Mouse (Mus musculus): ENCODE measurements at regions not wholly inside any gene's neighbourhood (a gene's known extent, or its start where the extent isn't known, plus 50 kb on each side); places are given as distances from the start of the nearest gene placed in this dataset.

GRCm38 (mm10) chr1:179906115-179906514 lies 54.2 kb upstream of the Cdc42bpa start:
- Histone ChIP-seq H3K27me3 (replicated peaks) (no peaks in the 10 kb centered on the region), H3K79me2 (replicated peaks; ENCODE audit: control insufficient read depth, extremely low read depth, insufficient read depth, poor library complexity, severe bottlenecking) (no peaks in the 10 kb centered on the region), H3K27ac (ENCODE audit: insufficient read depth, low read depth) (no peak overlapping the region), H3K9me3 (replicated peaks; ENCODE audit: low read length) (no peaks in the 10 kb centered on the region), H3K4me1 (ENCODE audit: control insufficient read depth in 1 of 2, insufficient read depth in 2 of 2) (no peaks in the 10 kb centered on the region), H3K4me2 (ENCODE audit: insufficient read depth, low read depth, poor library complexity, severe bottlenecking) (no peak overlapping the region), H3K9ac (ENCODE audit: insufficient read depth, low read depth) (no peak overlapping the region), H3K36me3 (replicated peaks in 1 of 2; ENCODE audit: control insufficient read depth in 1 of 2, insufficient read depth in 1 of 2, low read length in 1 of 2) (no peaks in the 10 kb centered on the region), H3K4me3 (replicated peaks in 1 of 3; ENCODE audit: low read depth in 2 of 3, low read length in 2 of 3, poor library complexity in 1 of 3) (no peak overlapping the region)
- no peak for TF ChIP-seq CHD1 (IDR thresholded peaks at IDR 0.05; ENCODE audit: low read depth, low read length)
- TF ChIP-seq MYC (IDR thresholded peaks at IDR 0.05; ENCODE audit: low read depth, low read length) = no peak
- no peak for TF ChIP-seq NELFE (IDR thresholded peaks at IDR 0.05; ENCODE audit: low read depth, low read length)
- no peak for TF ChIP-seq JUND (conservative IDR thresholded peaks at IDR 0.05; ENCODE audit: low read depth, low read length)
- TF ChIP-seq JUN (IDR thresholded peaks at IDR 0.05; ENCODE audit: insufficient read depth, low read depth, low read length) = no peak
- TF ChIP-seq GABPA (IDR thresholded peaks at IDR 0.05; ENCODE audit: insufficient replicate concordance, low read depth, low read length) = no peak
- TF ChIP-seq SIN3A (IDR thresholded peaks at IDR 0.05; ENCODE audit: low read length) = no peak
- TF ChIP-seq USF1 (IDR thresholded peaks at IDR 0.05; ENCODE audit: low read depth, low read length) = no peak
- no peak for TF ChIP-seq RCOR1 (conservative IDR thresholded peaks at IDR 0.05; ENCODE audit: low read depth, low read length)
- TF ChIP-seq MAX (IDR thresholded peaks at IDR 0.05; ENCODE audit: low read length) = no peak
- no peak for TF ChIP-seq TCF12 (IDR thresholded peaks at IDR 0.05; ENCODE audit: low read depth, low read length)
- no peak for TF ChIP-seq MXI1 (IDR thresholded peaks at IDR 0.05; ENCODE audit: low read depth, low read length)
- dilution Hi-C loops (cut with MboI; ENCODE audit: extremely low pct_ligation_motif_present, extremely low pct_unique_long_range_greater_than_20kb, low sequenced_read_pairs) = no loop called here
- no peak for DNase-seq (ENCODE audit: extremely low read depth)
- in situ Hi-C loops (cut with MboI; ENCODE audit: low pct_ligation_motif_present, low pct_unique_long_range_greater_than_20kb, low sequenced_read_pairs) = no loop called here

GRCm38 (mm10) chr1:179892711-179893110 lies 67.6 kb upstream of the Cdc42bpa start:
- H3K4me3 ChIP-seq (replicated peaks in 1 of 3; ENCODE audit: low read depth in 2 of 3, low read length in 2 of 3, poor library complexity in 1 of 3) = no peak overlapping the region
- no peak overlapping the region for H3K27ac ChIP-seq (ENCODE audit: insufficient read depth, low read depth)
- no peaks in the 10 kb centered on the region for H3K27me3 ChIP-seq (replicated peaks)
- no peaks in the 10 kb centered on the region for H3K4me1 ChIP-seq (ENCODE audit: control insufficient read depth in 1 of 2, insufficient read depth in 2 of 2)
- H3K79me2 ChIP-seq (replicated peaks; ENCODE audit: control insufficient read depth, extremely low read depth, insufficient read depth, poor library complexity, severe bottlenecking) = no peaks in the 10 kb centered on the region
- no peaks in the 10 kb centered on the region for H3K36me3 ChIP-seq (replicated peaks in 1 of 2; ENCODE audit: control insufficient read depth in 1 of 2, insufficient read depth in 1 of 2, low read length in 1 of 2)
- no peak overlapping the region for H3K9ac ChIP-seq (ENCODE audit: insufficient read depth, low read depth)
- in situ Hi-C loops (cut with MboI; ENCODE audit: low pct_ligation_motif_present, low pct_unique_long_range_greater_than_20kb, low sequenced_read_pairs) = no loop called here
- no peak for DNase-seq (ENCODE audit: extremely low read depth)
- peaks cover 2% of the 10 kb centered on the region for H3K9me3 ChIP-seq (replicated peaks; ENCODE audit: low read length)
- dilution Hi-C loops (cut with MboI; ENCODE audit: extremely low pct_ligation_motif_present, extremely low pct_unique_long_range_greater_than_20kb, low sequenced_read_pairs) = no loop called here
- TF ChIP-seq TBP (conservative IDR thresholded peaks at IDR 0.05; ENCODE audit: low read depth, low read length) (no peak), CHD2 (IDR thresholded peaks at IDR 0.05; ENCODE audit: low read length) (no peak), POLR2AphosphoS2 (IDR thresholded peaks at IDR 0.05; ENCODE audit: low read depth, low read length) (no peak), E2F4 (IDR thresholded peaks at IDR 0.05; ENCODE audit: insufficient replicate concordance, low read depth, low read length) (no peak), MEF2A (IDR thresholded peaks at IDR 0.05; ENCODE audit: borderline replicate concordance, low read depth, low read length) (no peak), JUND (conservative IDR thresholded peaks at IDR 0.05; ENCODE audit: low read depth, low read length) (no peak), MAX (IDR thresholded peaks at IDR 0.05; ENCODE audit: low read length) (no peak), ZMIZ1 (IDR thresholded peaks at IDR 0.05; ENCODE audit: low read depth, low read length) (no peak), GABPA (IDR thresholded peaks at IDR 0.05; ENCODE audit: insufficient replicate concordance, low read depth, low read length) (no peak), KAT2A (IDR thresholded peaks at IDR 0.05; ENCODE audit: insufficient replicate concordance, low read length) (no peak), MAZ (IDR thresholded peaks at IDR 0.05; ENCODE audit: low read depth, low read length) (no peak)
- H3K4me2 ChIP-seq (ENCODE audit: insufficient read depth, low read depth, poor library complexity, severe bottlenecking) = no peak overlapping the region
